Mouse (Mus musculus): ENCODE data around the gene Rab43.

Gene Rab43

GRCm38 (mm10) chr6:87809651-87810161 lies 2.3 kb downstream of the Rab43 start:
- DNase-seq (ENCODE audit: extremely low spot score, low spot score) = no peak

- no peak for DNase-seq (ENCODE audit: extremely low spot score, low spot score)
These were observed 2.8 kb downstream of the Rab43 start for GRCm38 (mm10) chr6:87809144-87809543.

- DNase-seq (ENCODE audit: extremely low spot score, low spot score) = no peak
These were observed 3.4 kb downstream of the Rab43 start for GRCm38 (mm10) chr6:87808521-87808920.

- no peak for DNase-seq (ENCODE audit: extremely low spot score, low spot score)
These were observed 4.1 kb downstream of the Rab43 start for GRCm38 (mm10) chr6:87807735-87808440.

- no peak for DNase-seq (ENCODE audit: extremely low spot score, low spot score)
These were observed 5.1 kb downstream of the Rab43 start for GRCm38 (mm10) chr6:87806857-87807256.

GRCm38 (mm10) chr6:87806028-87806427 lies 5.9 kb downstream of the Rab43 start:
- DNase-seq (ENCODE audit: extremely low spot score, low spot score) = no peak

GRCm38 (mm10) chr6:87805448-87805847 lies 6.5 kb downstream of the Rab43 start:
- DNase-seq (ENCODE audit: extremely low spot score, low spot score) = no peak

- no peak for DNase-seq (ENCODE audit: extremely low spot score, low spot score)
These were observed 7.1 kb downstream of the Rab43 start for GRCm38 (mm10) chr6:87804886-87805285.

- no peak for DNase-seq (ENCODE audit: extremely low spot score, low spot score)
These were observed 7.9 kb downstream of the Rab43 start for GRCm38 (mm10) chr6:87804036-87804435.

- no peak for DNase-seq (ENCODE audit: extremely low spot score, low spot score)
These were observed 9.5 kb downstream of the Rab43 start for GRCm38 (mm10) chr6:87802462-87802861.

GRCm38 (mm10) chr6:87799576-87799975 lies 12.4 kb downstream of the Rab43 start:
- no peak for DNase-seq (ENCODE audit: extremely low spot score, low spot score)

GRCm38 (mm10) chr6:87797321-87797720 lies 14.6 kb downstream of the Rab43 start:
- DNase-seq (ENCODE audit: extremely low spot score, low spot score) = no peak

- DNase-seq (ENCODE audit: extremely low spot score, low spot score) = no peak
These were observed 15.6 kb downstream of the Rab43 start for GRCm38 (mm10) chr6:87796251-87796880.

GRCm38 (mm10) chr6:87795385-87796150 lies 16.4 kb downstream of the Rab43 start:
- DNase-seq (ENCODE audit: extremely low spot score, low spot score) = no peak

- DNase-seq (ENCODE audit: extremely low spot score, low spot score) = no peak
These were observed 18.0 kb downstream of the Rab43 start for GRCm38 (mm10) chr6:87793821-87794510.

GRCm38 (mm10) chr6:87791826-87792225 lies 20.1 kb downstream of the Rab43 start:
- no peak for DNase-seq (ENCODE audit: extremely low spot score, low spot score)

- DNase-seq (ENCODE audit: extremely low spot score, low spot score) = no peak
These were observed 21.0 kb downstream of the Rab43 start for GRCm38 (mm10) chr6:87790779-87791480.

GRCm38 (mm10) chr6:87789791-87790190 lies 22.2 kb downstream of the Rab43 start:
- DNase-seq (ENCODE audit: extremely low spot score, low spot score) = no peak

- DNase-seq (ENCODE audit: extremely low spot score, low spot score) = no peak
These were observed 22.9 kb downstream of the Rab43 start for GRCm38 (mm10) chr6:87788896-87789587.

- DNase-seq (ENCODE audit: extremely low spot score, low spot score) = no peak
These were observed 23.6 kb downstream of the Rab43 start for GRCm38 (mm10) chr6:87788266-87788895.

All from neural tube, embryonic 10.5 days (tissue).